Mouse (Mus musculus): ENCODE data around the gene Rnf115.

The Rnf115 gene

DNA sequence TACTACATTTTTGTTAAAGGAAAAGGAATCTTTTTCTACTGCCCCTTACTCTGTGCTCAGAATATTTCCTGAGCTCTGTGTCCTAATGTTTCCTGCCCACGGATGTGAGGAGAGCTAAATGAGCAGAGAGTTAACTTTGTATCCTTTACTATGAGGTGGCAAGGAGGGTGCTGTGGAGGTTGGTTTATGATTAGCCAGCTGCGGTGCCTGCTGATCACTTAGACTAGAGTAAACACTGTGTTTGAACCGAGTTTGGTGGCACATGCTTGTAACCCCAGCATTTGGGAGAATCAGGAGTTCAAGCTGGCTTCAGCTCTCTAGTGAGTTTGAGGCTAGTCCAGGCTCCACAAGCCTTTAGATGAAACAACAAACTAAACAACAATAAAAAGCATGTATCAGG is 49.7 kb downstream of the Rnf115 start:
- DNase-seq (ENCODE audit: low spot score), result no peak

- no peak for DNase-seq (ENCODE audit: low spot score)
These were observed 54.8 kb downstream of the Rnf115 start for GRCm38 (mm10) chr3:96782236-96782635.

DNA sequence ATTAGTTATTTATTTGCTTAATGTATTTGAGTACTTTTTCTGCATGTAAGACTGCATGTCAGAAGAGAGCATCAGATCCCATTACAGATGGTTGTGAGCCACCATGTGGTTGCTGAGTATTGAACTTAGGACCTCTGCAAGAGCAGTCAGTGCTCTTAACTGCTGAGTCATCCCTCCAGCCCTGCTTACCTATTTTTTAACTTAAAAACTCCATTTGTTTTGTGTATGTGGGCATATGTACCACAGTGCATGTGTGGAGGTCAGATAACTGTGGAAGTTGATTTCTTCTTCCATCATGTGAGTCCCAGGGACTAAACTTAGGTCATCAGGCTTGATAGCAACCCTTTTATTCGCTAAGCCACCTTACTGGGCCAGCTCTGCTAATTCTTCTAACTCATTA is 60.3 kb downstream of the Rnf115 start:
- DNase-seq (ENCODE audit: low spot score), result no peak

- DNase-seq (ENCODE audit: low spot score), result no peak
These were observed 61.0 kb downstream of the Rnf115 start for GRCm38 (mm10) chr3:96788506-96788905.

- no peak for DNase-seq (ENCODE audit: low spot score)
These were observed 72.8 kb downstream of the Rnf115 start for GRCm38 (mm10) chr3:96800254-96800653.

GRCm38 (mm10) chr3:96802214-96802613 is 74.8 kb downstream of the Rnf115 start:
- DNase-seq (ENCODE audit: low spot score), result no peak

DNA sequence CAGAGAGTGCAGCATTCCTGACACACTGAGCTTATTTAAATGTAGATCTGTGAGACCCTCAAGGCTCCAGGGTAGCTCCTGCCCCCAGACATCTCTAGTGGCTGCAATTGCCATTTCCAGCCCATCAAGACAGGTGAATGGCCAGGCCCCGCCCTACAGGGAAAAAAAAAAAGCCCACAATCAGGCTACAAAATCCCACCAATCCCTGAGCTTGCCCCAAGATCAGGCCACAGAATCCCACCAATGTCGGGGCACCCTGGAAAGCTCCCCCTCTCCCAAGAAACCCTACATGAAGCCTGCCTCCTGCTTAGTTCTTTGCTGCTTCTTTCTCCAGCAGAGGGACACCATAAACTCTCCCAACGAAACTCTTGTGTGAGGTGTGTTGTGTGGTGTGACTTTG is 80.7 kb downstream of the Rnf115 start:
- DNase-seq (ENCODE audit: low spot score), result no peak

GRCm38 (mm10) chr3:96808651-96809050 is 81.2 kb downstream of the Rnf115 start:
- DNase-seq (ENCODE audit: low spot score), result no peak

DNA sequence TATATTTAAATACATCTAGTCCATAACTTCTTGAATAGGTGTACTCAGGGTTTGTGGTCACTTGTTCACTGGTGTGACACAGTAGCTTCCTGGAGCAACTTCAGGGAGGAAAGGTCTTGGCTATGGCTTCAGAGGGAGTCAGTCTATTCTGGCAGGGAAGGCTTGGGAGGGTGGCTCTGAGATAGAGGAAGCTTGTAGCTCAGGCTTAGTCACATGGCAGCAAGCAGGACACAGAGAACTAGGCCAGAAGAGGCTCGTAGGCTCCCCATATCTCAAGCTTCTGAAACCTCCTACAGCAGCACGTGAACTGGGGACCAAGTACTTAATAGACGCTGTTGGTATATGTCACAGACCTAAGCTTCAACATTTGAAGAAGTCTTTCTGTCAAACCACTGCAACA is 83.8 kb downstream of the Rnf115 start:
- DNase-seq (ENCODE audit: low spot score), result no peak

DNA sequence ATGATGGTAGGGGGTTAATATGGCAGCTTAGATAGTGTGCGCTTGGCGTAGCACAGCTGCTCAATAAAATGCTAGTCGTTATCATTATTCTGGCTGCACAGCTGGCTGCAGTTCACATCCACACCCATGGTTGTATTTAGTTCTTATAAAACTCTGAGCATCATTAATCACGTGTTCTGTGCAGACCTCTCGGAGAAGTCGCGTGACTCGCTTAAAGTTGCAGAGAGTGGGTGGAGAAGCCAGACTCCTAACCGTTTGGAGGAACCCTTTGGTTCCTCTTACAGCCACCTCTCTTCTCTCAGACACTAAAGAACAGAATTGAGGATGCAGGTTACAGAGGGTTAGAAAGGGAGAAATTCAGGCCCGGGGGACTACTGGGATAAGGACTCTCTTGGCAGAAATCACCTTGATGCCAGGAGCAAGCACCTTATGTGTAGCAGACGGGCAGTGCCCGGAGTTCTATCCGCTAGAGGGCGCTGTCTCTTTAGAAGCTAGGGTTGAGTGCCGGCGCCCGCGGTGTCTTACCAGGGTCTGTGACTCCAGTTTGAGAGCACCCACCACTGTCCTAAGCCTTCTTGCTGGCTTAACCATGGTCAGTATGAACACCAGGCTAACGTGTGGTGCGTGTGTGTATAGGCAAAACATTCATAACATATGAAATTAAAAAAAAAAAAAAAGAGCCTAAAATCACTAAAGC is 85.1 kb downstream of the Rnf115 start:
- peak; percentile 65 for DNase-seq (ENCODE audit: low spot score)

- DNase-seq (ENCODE audit: low spot score), result no peak
These were observed 85.6 kb downstream of the Rnf115 start for GRCm38 (mm10) chr3:96813106-96813505.

DNA sequence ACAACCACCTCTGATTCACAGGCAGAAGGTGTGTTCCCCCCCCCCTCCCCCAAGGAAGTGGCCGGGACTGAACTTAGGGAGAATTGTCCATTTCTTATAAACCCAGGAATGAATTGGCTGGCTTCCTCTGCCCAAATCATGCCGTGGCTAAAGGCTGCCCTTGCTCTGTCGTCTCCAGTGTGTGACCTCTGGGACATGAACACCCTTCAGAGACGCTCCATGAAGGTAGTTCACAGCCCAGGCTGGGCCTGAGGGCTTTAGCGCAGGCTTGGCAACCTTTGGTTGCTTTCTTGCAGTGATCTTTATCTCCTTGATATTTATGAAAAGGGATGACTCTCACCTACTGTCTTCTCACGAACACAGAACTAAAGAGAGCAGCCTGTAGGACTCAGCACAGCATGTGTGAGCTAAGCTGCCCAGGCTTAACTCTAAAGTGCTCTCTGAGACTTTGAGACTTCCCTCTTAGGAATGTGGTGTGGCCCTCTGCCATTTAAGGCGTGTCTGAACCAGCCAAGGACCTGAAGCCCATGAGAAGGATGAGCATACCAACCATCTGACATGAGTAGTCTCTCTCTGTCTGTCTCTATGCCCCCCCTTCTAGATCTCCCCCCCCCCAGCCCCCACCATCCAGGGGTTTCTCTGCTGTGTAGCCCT is 86.3 kb downstream of the Rnf115 start:
- DNase-seq (ENCODE audit: low spot score), result no peak

DNA sequence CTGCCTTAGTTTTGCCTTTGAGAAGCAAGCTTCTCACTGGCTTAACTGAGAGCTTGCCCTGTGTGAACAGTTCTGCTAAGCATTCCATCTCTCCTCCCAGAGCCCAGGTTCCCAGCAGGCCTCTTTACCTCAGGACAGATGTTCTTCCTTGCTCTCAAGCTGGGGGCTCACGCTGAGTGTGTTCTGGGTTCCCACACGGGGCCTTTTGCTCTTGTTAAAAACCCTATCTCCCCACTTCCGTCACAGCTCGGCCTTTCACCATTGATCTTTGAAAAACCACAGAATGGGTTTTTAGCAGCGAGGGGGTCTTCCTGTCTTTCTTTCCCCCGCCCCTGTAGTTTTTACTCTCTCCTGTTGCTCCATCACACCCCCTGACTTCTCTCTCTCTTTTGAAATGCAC is 86.9 kb downstream of the Rnf115 start:
- DNase-seq (ENCODE audit: low spot score), result no peak

DNA sequence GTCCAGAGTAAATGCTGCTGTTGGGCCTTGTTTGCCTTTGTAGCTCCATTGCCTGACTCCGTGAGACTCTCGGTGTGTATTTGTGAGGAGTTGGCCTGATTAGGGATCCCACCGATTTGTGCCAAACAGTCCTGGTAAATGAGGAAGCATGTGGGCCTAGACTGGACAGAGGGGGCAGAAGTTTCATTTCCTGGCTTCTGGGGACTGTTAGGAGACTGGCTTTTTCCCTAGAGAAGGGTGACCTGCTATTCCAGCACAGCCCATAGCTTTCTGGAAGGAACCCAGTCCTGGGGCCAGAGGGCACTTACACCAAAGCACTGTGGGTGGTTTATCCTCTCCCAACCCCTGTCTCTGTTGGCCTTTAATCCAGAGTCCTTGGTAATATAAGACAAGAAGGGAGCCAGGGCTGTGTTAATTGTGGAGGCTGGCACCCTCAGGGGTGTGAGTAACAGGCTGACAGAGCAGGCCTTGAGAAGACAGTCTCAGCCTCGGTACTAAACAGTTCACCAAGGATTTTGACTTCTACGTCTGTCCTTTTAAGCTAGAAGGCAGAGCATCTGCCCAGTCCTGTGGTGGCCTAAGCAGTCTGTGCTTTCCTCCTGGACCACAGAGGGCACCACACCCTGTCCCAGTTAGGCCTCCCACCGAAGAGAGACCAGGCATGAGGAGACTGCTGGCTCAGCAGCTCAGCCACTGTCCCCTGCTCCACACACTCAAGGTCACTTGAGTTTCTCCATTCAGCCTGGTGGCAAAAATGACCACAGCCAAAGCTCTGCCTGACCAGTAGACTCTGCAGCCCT is 92.9 kb downstream of the Rnf115 start:
- no peak for DNase-seq (ENCODE audit: low spot score)

- DNase-seq (ENCODE audit: low spot score), result no peak
These were observed 94.1 kb downstream of the Rnf115 start for GRCm38 (mm10) chr3:96821581-96821980.

- no peak for DNase-seq (ENCODE audit: low spot score)
These were observed 96.2 kb downstream of the Rnf115 start for GRCm38 (mm10) chr3:96823701-96824100.

- no peak for DNase-seq (ENCODE audit: low spot score)
These were observed 97.2 kb downstream of the Rnf115 start for GRCm38 (mm10) chr3:96824614-96825013.

DNA sequence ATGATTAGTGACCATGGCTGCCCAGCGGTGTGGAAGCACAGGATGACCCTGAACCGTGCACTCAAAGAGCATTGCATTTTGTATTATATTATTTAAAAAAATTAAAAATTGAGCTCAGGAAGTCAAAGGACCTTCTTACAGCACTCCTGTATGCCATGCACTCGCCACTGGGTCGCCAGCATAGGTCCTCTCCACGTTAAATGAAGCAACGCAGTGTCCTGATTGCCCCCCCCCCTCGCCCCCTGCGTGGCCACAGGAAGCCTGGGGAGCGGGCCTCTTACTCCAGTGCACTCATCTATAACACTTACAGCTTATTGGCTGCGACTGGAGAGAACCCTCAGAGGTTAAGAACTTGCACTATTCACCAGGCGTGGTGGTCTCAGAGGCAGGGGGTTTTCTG is 97.8 kb downstream of the Rnf115 start:
- no peak for DNase-seq (ENCODE audit: low spot score)

- DNase-seq (ENCODE audit: low spot score), result no peak
These were observed 100.9 kb downstream of the Rnf115 start for GRCm38 (mm10) chr3:96828308-96828864.

DNA sequence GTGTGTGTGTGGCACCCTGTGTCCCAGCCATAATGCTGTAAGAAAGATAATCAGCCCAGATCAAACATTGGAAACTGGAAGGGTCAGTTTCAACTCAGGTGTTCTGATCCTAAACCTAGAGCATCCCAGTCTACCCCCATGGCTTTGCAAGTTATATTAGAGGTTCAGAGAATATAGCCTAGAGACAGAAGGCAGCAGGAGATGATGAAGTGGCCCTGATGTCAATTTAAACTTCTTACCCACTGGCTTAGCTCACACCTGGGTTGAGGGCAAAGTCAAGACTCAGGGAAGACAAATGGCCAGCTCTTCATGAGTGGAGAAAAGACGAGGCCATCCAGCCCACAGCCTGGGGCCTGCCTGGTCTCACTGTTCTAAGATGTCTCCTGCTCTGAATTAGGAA is 101.5 kb downstream of the Rnf115 start, which contains the start of the genes Pdzk1 and Cd160:
TSS of gene Pdzk1 (plus strand) at position 301 of the 400 bp plus-strand sequence.
TSS of gene Cd160 (minus strand) at position 368 of the 400 bp plus-strand sequence.
- DNase-seq (ENCODE audit: low spot score), result no peak

DNA sequence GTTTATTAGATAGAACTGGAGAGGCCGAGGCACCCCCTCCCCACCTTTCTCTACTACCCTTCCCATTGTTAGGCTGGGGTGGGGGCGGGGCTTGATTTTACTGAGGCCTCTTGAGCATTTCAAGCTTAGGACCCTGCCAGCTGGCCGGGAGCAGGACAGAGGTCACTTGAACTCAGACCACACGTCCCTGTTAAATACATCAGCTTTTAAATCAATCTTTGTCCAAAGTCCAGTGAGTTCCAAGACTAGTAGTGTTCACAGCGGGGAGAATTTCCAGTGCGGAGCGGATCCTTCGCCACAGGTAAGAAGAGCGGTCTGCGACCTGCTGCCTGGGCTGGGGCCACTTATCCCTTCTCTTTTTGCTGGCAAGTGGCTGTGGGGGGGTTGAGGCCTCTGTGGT is 102.4 kb downstream of the Rnf115 start:
- no peak for DNase-seq (ENCODE audit: low spot score)

GRCm38 (mm10) chr3:96832930-96833329 is 105.5 kb downstream of the Rnf115 start:
- DNase-seq (ENCODE audit: low spot score), result no peak

Measured in ovary, postnatal 10 days (tissue).